Mouse (Mus musculus): ENCODE measurements around the gene Serpinb1a. TPM values are rescaled to one million over a fixed set of nuclear protein-coding genes. Genes with fewer than 3 reads are reported as not detected.

Gene Serpinb1a
- polyA plus RNA-seq, 1 experiment from 2014 or later: 1.5 TPM

GRCm38 (mm10) chr13:32819926-32820325 is 31.1 kb downstream of the Serpinb1a start:
- H3K27me3 ChIP-seq: no peaks in the 10 kb centered on the region
- WGBS: 93% methylated on average over 5 of the region's 5 CpGs
- H3K4me1 ChIP-seq (replicated peaks): no peaks in the 10 kb centered on the region
- no peak for ATAC-seq (ENCODE audit: insufficient number of reproducible peaks, insufficient read depth, low FRiP score, low TSS enrichment, low read depth)
- no peak overlapping the region for H3K4me3 ChIP-seq (replicated peaks)
- no peak overlapping the region for H3K4me2 ChIP-seq
- peaks cover 71% of the 10 kb centered on the region for H3K36me3 ChIP-seq
- no peaks in the 10 kb centered on the region for H3K9me3 ChIP-seq
- no peak overlapping the region for H3K9ac ChIP-seq (replicated peaks)
- H3K27ac ChIP-seq: no peak overlapping the region

- WGBS: 87% methylated on average over 3 of the region's 3 CpGs
- H3K4me2 ChIP-seq: no peak overlapping the region
- ATAC-seq (ENCODE audit: insufficient number of reproducible peaks, insufficient read depth, low FRiP score, low TSS enrichment, low read depth): no peak
- no peaks in the 10 kb centered on the region for H3K4me1 ChIP-seq (replicated peaks)
- no peak overlapping the region for H3K9ac ChIP-seq (replicated peaks)
- no peaks in the 10 kb centered on the region for H3K27me3 ChIP-seq
- no peaks in the 10 kb centered on the region for H3K9me3 ChIP-seq
- H3K4me3 ChIP-seq (replicated peaks): no peak overlapping the region
- no peak overlapping the region for H3K27ac ChIP-seq
- H3K36me3 ChIP-seq: peaks cover 76% of the 10 kb centered on the region
These were observed 31.7 kb downstream of the Serpinb1a start for GRCm38 (mm10) chr13:32819241-32819640.

- Histone ChIP-seq H3K4me1 (replicated peaks) (peaks cover 19% of the 10 kb centered on the region), H3K4me2 (no peak overlapping the region), H3K9ac (replicated peaks) (no peak overlapping the region), H3K36me3 (peaks cover 42% of the 10 kb centered on the region), H3K9me3 (no peaks in the 10 kb centered on the region), H3K4me3 (replicated peaks) (no peak overlapping the region), H3K27ac (no peak overlapping the region), H3K27me3 (peaks cover 3% of the 10 kb centered on the region; the same call in 1 of the 2 replicates)
- ATAC-seq (ENCODE audit: insufficient number of reproducible peaks, insufficient read depth, low FRiP score, low TSS enrichment, low read depth): no peak
- WGBS: 87% methylated on average over 3 of the region's 3 CpGs
These were observed 43.4 kb downstream of the Serpinb1a start for GRCm38 (mm10) chr13:32807624-32808023.

- H3K9ac ChIP-seq (replicated peaks): no peak overlapping the region
- H3K4me1 ChIP-seq (replicated peaks): peaks cover 19% of the 10 kb centered on the region
- H3K36me3 ChIP-seq: peaks cover 40% of the 10 kb centered on the region
- no peak for ATAC-seq (ENCODE audit: insufficient number of reproducible peaks, insufficient read depth, low FRiP score, low TSS enrichment, low read depth)
- H3K9me3 ChIP-seq: no peaks in the 10 kb centered on the region
- no peak overlapping the region for H3K27ac ChIP-seq
- WGBS: 90% methylated on average over 7 of the region's 7 CpGs
- peaks cover 3% of the 10 kb centered on the region; the same call in 1 of the 2 replicates for H3K27me3 ChIP-seq
- H3K4me3 ChIP-seq (replicated peaks): no peak overlapping the region
- no peak overlapping the region for H3K4me2 ChIP-seq
These were observed 44.2 kb downstream of the Serpinb1a start for GRCm38 (mm10) chr13:32806820-32807219.

GRCm38 (mm10) chr13:32803701-32804345 is 47.2 kb downstream of the Serpinb1a start:
- H3K4me2 ChIP-seq: peak overlapping the region; percentile 86
- ATAC-seq (ENCODE audit: insufficient number of reproducible peaks, insufficient read depth, low FRiP score, low TSS enrichment, low read depth): no peak
- H3K27me3 ChIP-seq: peaks cover 3% of the 10 kb centered on the region; the same call in 1 of the 2 replicates
- 72% methylated on average over 4 of the region's 4 CpGs for WGBS
- H3K4me3 ChIP-seq (replicated peaks): peak overlapping the region; percentile 82
- H3K9ac ChIP-seq (replicated peaks): no peak overlapping the region
- H3K27ac ChIP-seq: no peak overlapping the region
- peaks cover 26% of the 10 kb centered on the region for H3K4me1 ChIP-seq (replicated peaks)
- H3K9me3 ChIP-seq: no peaks in the 10 kb centered on the region
- peaks cover 29% of the 10 kb centered on the region for H3K36me3 ChIP-seq

GRCm38 (mm10) chr13:32802259-32803081 is 48.5 kb downstream of the Serpinb1a start, which contains the start of gene D930007J09Rik:
Gene D930007J09Rik (minus strand): TSS chr13:32802849.
- Histone ChIP-seq H3K4me3 (replicated peaks) (peak within 1 kb of the TSS; percentile 82), H3K36me3 (peaks cover 16% of the 10 kb centered on the region), H3K4me2 (peak within 1 kb of the TSS; percentile 86), H3K9ac (replicated peaks) (peak within 1 kb of the TSS; percentile 84), H3K4me1 (replicated peaks) (peaks cover 29% of the 10 kb centered on the region), H3K27me3 (peaks cover 3% of the 10 kb centered on the region; the same call in 1 of the 2 replicates), H3K9me3 (no peaks in the 10 kb centered on the region), H3K27ac (peak within 1 kb of the TSS; percentile 72)
- WGBS: under 1% methylated on average over 95 of the region's 95 CpGs
- peak; percentile 19 for ATAC-seq (ENCODE audit: insufficient number of reproducible peaks, insufficient read depth, low FRiP score, low TSS enrichment, low read depth)

GRCm38 (mm10) chr13:32801693-32802221 is 49.2 kb downstream of the Serpinb1a start, which contains the start of gene Wrnip1:
Gene Wrnip1 (plus strand): TSS chr13:32802038.
- H3K36me3 ChIP-seq: peaks cover 11% of the 10 kb centered on the region
- H3K4me2 ChIP-seq: peak within 1 kb of the TSS; percentile 86
- H3K9me3 ChIP-seq: no peaks in the 10 kb centered on the region
- H3K4me3 ChIP-seq (replicated peaks): peak within 1 kb of the TSS; percentile 82
- peak within 1 kb of the TSS; percentile 84 for H3K9ac ChIP-seq (replicated peaks)
- H3K4me1 ChIP-seq (replicated peaks): peaks cover 31% of the 10 kb centered on the region
- WGBS: under 1% methylated on average over 51 of the region's 51 CpGs
- peak within 1 kb of the TSS; percentile 72 for H3K27ac ChIP-seq
- peaks cover 3% of the 10 kb centered on the region; the same call in 1 of the 2 replicates for H3K27me3 ChIP-seq
- ATAC-seq (ENCODE audit: insufficient number of reproducible peaks, insufficient read depth, low FRiP score, low TSS enrichment, low read depth): peak; percentile 96

- Histone ChIP-seq H3K27ac (no peak overlapping the region), H3K4me2 (peak overlapping the region; percentile 86), H3K4me1 (replicated peaks) (peaks cover 35% of the 10 kb centered on the region), H3K27me3 (peaks cover 3% of the 10 kb centered on the region; the same call in 1 of the 2 replicates), H3K4me3 (replicated peaks) (no peak overlapping the region), H3K9ac (replicated peaks) (no peak overlapping the region), H3K36me3 (peaks cover 3% of the 10 kb centered on the region; the same call in 1 of the 2 replicates), H3K9me3 (no peaks in the 10 kb centered on the region)
- no peak for ATAC-seq (ENCODE audit: insufficient number of reproducible peaks, insufficient read depth, low FRiP score, low TSS enrichment, low read depth)
These were observed 50.1 kb downstream of the Serpinb1a start for GRCm38 (mm10) chr13:32800859-32801258.

GRCm38 (mm10) chr13:32799131-32799530 is 51.9 kb downstream of the Serpinb1a start:
- no peak overlapping the region for H3K27ac ChIP-seq

GRCm38 (mm10) chr13:32797085-32797484 is 53.9 kb downstream of the Serpinb1a start:
- Histone ChIP-seq H3K27ac (peak overlapping the region; percentile 89), H3K4me1 (replicated peaks) (peaks cover 15% of the 10 kb centered on the region; the same call in 1 of the 2 replicates), H3K9me3 (no peaks in the 10 kb centered on the region), H3K4me3 (replicated peaks) (no peak overlapping the region), H3K36me3 (no peaks in the 10 kb centered on the region), H3K9ac (replicated peaks) (no peak overlapping the region), H3K27me3 (no peaks in the 10 kb centered on the region), H3K4me2 (no peak overlapping the region)
- ATAC-seq (ENCODE audit: insufficient number of reproducible peaks, insufficient read depth, low FRiP score, low TSS enrichment, low read depth): 0 out of 2 replicates have a peak, but pooled peaks have one; percentile 12
- 45% methylated on average over 1 of the region's 1 CpGs for WGBS

More at GRCm38 (mm10) chr13:32799131-32799530, 51.9 kb downstream of the Serpinb1a start:
- Histone ChIP-seq H3K36me3 (no peaks in the 10 kb centered on the region), H3K9ac (replicated peaks) (no peak overlapping the region), H3K4me2 (no peak overlapping the region), H3K4me1 (replicated peaks) (peaks cover 28% of the 10 kb centered on the region), H3K9me3 (no peaks in the 10 kb centered on the region), H3K4me3 (replicated peaks) (no peak overlapping the region), H3K27me3 (peaks cover 3% of the 10 kb centered on the region; the same call in 1 of the 2 replicates)
- WGBS: 67% methylated on average over 2 of the region's 2 CpGs
- ATAC-seq (ENCODE audit: insufficient number of reproducible peaks, insufficient read depth, low FRiP score, low TSS enrichment, low read depth): no peak

GRCm38 (mm10) chr13:32795166-32795565 is 55.8 kb downstream of the Serpinb1a start:
- H3K4me1 ChIP-seq (replicated peaks): peaks cover 9% of the 10 kb centered on the region; the same call in 1 of the 2 replicates
- ATAC-seq (ENCODE audit: insufficient number of reproducible peaks, insufficient read depth, low FRiP score, low TSS enrichment, low read depth): no peak
- no peak overlapping the region for H3K27ac ChIP-seq
- H3K9me3 ChIP-seq: no peaks in the 10 kb centered on the region
- H3K36me3 ChIP-seq: no peaks in the 10 kb centered on the region
- no peak overlapping the region for H3K4me2 ChIP-seq
- no peaks in the 10 kb centered on the region for H3K27me3 ChIP-seq
- H3K9ac ChIP-seq (replicated peaks): no peak overlapping the region
- H3K4me3 ChIP-seq (replicated peaks): no peak overlapping the region
- WGBS: 92% methylated on average over 5 of the region's 5 CpGs

Measured in limb, embryonic 12.5 days (tissue).